Mouse (Mus musculus): ENCODE data around the gene Rnf126. TPM values are rescaled to one million over a fixed set of nuclear protein-coding genes. Genes with fewer than 3 reads are reported as not detected.

Gene Rnf126
- polyA plus RNA-seq, 1 experiment from 2014 or later, result 45.9 TPM

DNA sequence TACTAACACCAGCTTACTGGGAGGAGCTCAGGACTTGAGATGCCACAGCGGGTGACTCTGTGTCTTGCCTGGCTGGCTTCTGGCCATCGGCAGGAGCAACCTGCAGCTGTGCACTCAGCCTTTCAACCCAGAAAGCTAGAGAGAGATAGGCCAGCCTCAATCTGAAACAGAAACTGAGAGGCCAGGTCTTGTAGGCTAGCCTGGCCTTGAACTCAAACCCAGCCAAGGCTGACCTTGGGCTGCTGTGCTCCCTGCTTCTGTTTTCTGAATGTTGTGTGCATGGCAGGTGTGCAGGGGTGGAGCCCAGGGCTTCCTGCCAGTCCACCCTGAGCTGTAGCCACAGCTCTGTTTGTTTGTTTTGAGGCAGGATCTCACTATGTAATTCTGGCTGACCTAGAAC is 6.5 kb upstream of the Rnf126 start:
- H3K36me3 ChIP-seq (ENCODE audit: insufficient read depth, low read length), result no peaks in the 10 kb centered on the region
- DNase-seq (ENCODE audit: low spot score) (no peak), ATAC-seq (no peak)
- H3K4me3 ChIP-seq (ENCODE audit: low read depth, low read length), result no peak overlapping the region
- no peaks in the 10 kb centered on the region for H3K9me3 ChIP-seq (ENCODE audit: low read length)
- 0 out of 2 replicates have a peak, but pooled peaks cover 8% of the 10 kb centered on the region for H3K4me1 ChIP-seq (ENCODE audit: insufficient read depth, low read depth, low read length)
- no peaks in the 10 kb centered on the region for H3K27me3 ChIP-seq (replicated peaks; ENCODE audit: insufficient read depth, low read length)
- no peak overlapping the region for H3K27ac ChIP-seq (ENCODE audit: low read length)
- TF ChIP-seq EP300 (IDR thresholded peaks at IDR 0.05) (no peak), CTCF (IDR thresholded peaks at IDR 0.05) (no peak)
- WGBS, result 79% methylated on average over 2 of the region's 2 CpGs
- no peak overlapping the region for H3K9ac ChIP-seq (replicated peaks; ENCODE audit: low read depth)
- no peak overlapping the region for H3K4me2 ChIP-seq (replicated peaks; ENCODE audit: low read depth, low read length)

GRCm38 (mm10) chr10:79772320-79772719 is 5.6 kb upstream of the Rnf126 start:
- Histone ChIP-seq H3K27ac (ENCODE audit: low read length) (no peak overlapping the region), H3K4me3 (ENCODE audit: low read depth, low read length) (no peak overlapping the region), H3K4me2 (replicated peaks; ENCODE audit: low read depth, low read length) (no peak overlapping the region), H3K27me3 (replicated peaks; ENCODE audit: insufficient read depth, low read length) (no peaks in the 10 kb centered on the region), H3K9me3 (ENCODE audit: low read length) (no peaks in the 10 kb centered on the region), H3K9ac (replicated peaks; ENCODE audit: low read depth) (no peak overlapping the region), H3K36me3 (ENCODE audit: insufficient read depth, low read length) (no peaks in the 10 kb centered on the region), H3K4me1 (ENCODE audit: insufficient read depth, low read depth, low read length) (0 out of 2 replicates have a peak, but pooled peaks cover 1% of the 10 kb centered on the region)
- 88% methylated on average over 3 of the region's 3 CpGs for WGBS
- no peak for ATAC-seq
- TF ChIP-seq CTCF (IDR thresholded peaks at IDR 0.05) (peak; percentile 33; the same call in 1 of the 2 replicates), EP300 (IDR thresholded peaks at IDR 0.05) (no peak)
- DNase-seq (ENCODE audit: low spot score), result no peak

- Histone ChIP-seq H3K36me3 (ENCODE audit: insufficient read depth, low read length) (no peaks in the 10 kb centered on the region), H3K4me1 (ENCODE audit: insufficient read depth, low read depth, low read length) (peaks cover 8% of the 10 kb centered on the region), H3K27me3 (replicated peaks; ENCODE audit: insufficient read depth, low read length) (no peaks in the 10 kb centered on the region), H3K4me2 (replicated peaks; ENCODE audit: low read depth, low read length) (no peak overlapping the region), H3K4me3 (ENCODE audit: low read depth, low read length) (no peak overlapping the region), H3K27ac (ENCODE audit: low read length) (no peak overlapping the region), H3K9me3 (ENCODE audit: low read length) (no peaks in the 10 kb centered on the region), H3K9ac (replicated peaks; ENCODE audit: low read depth) (no peak overlapping the region)
- ATAC-seq (no peak), DNase-seq (ENCODE audit: low spot score) (no peak)
- WGBS, result 27% methylated on average over 4 of the region's 4 CpGs
- no peak for TF ChIP-seq CTCF (IDR thresholded peaks at IDR 0.05)
- no peak for TF ChIP-seq EP300 (IDR thresholded peaks at IDR 0.05)
Observed at GRCm38 (mm10) chr10:79769329-79769728, 2.6 kb upstream of the Rnf126 start.

- Histone ChIP-seq H3K9ac (replicated peaks; ENCODE audit: low read depth) (no peak overlapping the region), H3K4me3 (ENCODE audit: low read depth, low read length) (no peak overlapping the region), H3K9me3 (ENCODE audit: low read length) (no peaks in the 10 kb centered on the region), H3K4me1 (ENCODE audit: insufficient read depth, low read depth, low read length) (peaks cover 8% of the 10 kb centered on the region), H3K36me3 (ENCODE audit: insufficient read depth, low read length) (no peaks in the 10 kb centered on the region), H3K4me2 (replicated peaks; ENCODE audit: low read depth, low read length) (no peak overlapping the region), H3K27me3 (replicated peaks; ENCODE audit: insufficient read depth, low read length) (no peaks in the 10 kb centered on the region), H3K27ac (ENCODE audit: low read length) (0 out of 2 replicates have a peak overlapping the region, but pooled peaks have one; percentile 20)
- TF ChIP-seq EP300 (IDR thresholded peaks at IDR 0.05) (no peak), CTCF (IDR thresholded peaks at IDR 0.05) (peak; percentile 98)
- WGBS, result under 1% methylated on average over 5 of the region's 5 CpGs
- peak; percentile 74 for DNase-seq (ENCODE audit: low spot score)
- ATAC-seq, result no peak
Observed at GRCm38 (mm10) chr10:79768400-79768799, 1.6 kb upstream of the Rnf126 start.

GRCm38 (mm10) chr10:79767372-79768244 is 856 bp upstream of the Rnf126 start:
- H3K27me3 ChIP-seq (replicated peaks; ENCODE audit: insufficient read depth, low read length), result no peaks in the 10 kb centered on the region
- H3K4me3 ChIP-seq (ENCODE audit: low read depth, low read length), result peak overlapping the region; percentile 81
- H3K27ac ChIP-seq (ENCODE audit: low read length), result peak overlapping the region; percentile 85
- H3K4me2 ChIP-seq (replicated peaks; ENCODE audit: low read depth, low read length), result peak overlapping the region; percentile 70
- ATAC-seq (peak; percentile 68), DNase-seq (ENCODE audit: low spot score) (peak; percentile 93)
- peaks cover 8% of the 10 kb centered on the region for H3K4me1 ChIP-seq (ENCODE audit: insufficient read depth, low read depth, low read length)
- H3K9me3 ChIP-seq (ENCODE audit: low read length), result no peaks in the 10 kb centered on the region
- no peaks in the 10 kb centered on the region for H3K36me3 ChIP-seq (ENCODE audit: insufficient read depth, low read length)
- WGBS, result 8% methylated on average over 40 of the region's 40 CpGs
- TF ChIP-seq EP300 (IDR thresholded peaks at IDR 0.05), result no peak
- TF ChIP-seq CTCF (IDR thresholded peaks at IDR 0.05), result no peak
- 0 out of 2 replicates have a peak overlapping the region, but pooled peaks have one; percentile 32 for H3K9ac ChIP-seq (replicated peaks; ENCODE audit: low read depth)

GRCm38 (mm10) chr10:79766001-79766507 is 698 bp downstream of the Rnf126 start:
- Histone ChIP-seq H3K27ac (ENCODE audit: low read length) (peak overlapping the region; percentile 85), H3K4me3 (ENCODE audit: low read depth, low read length) (peak overlapping the region; percentile 81), H3K27me3 (replicated peaks; ENCODE audit: insufficient read depth, low read length) (no peaks in the 10 kb centered on the region), H3K9me3 (ENCODE audit: low read length) (no peaks in the 10 kb centered on the region), H3K9ac (replicated peaks; ENCODE audit: low read depth) (peak overlapping the region; percentile 62), H3K36me3 (ENCODE audit: insufficient read depth, low read length) (peaks cover 8% of the 10 kb centered on the region; the same call in 1 of the 2 replicates), H3K4me2 (replicated peaks; ENCODE audit: low read depth, low read length) (peak overlapping the region; percentile 70), H3K4me1 (ENCODE audit: insufficient read depth, low read depth, low read length) (peaks cover 8% of the 10 kb centered on the region)
- 10% methylated on average over 8 of the region's 16 CpGs for WGBS
- ATAC-seq, result no peak
- no peak for TF ChIP-seq CTCF (IDR thresholded peaks at IDR 0.05)
- no peak for DNase-seq (ENCODE audit: low spot score)

Data from lung, postnatal 0 days (tissue).